Mouse (Mus musculus): Measurements from ENCODE around the gene Gm44502. TPM values are rescaled to one million over a fixed set of nuclear protein-coding genes. Genes with fewer than 3 reads are reported as not detected.

The Gm44502 gene
- total and polyA plus RNA-seq, 3 experiments = 2.5 to 9.5 (median 5.5) TPM

- no peaks in the 10 kb centered on the region for H3K36me3 ChIP-seq (ENCODE audit: control insufficient read depth, insufficient read depth, low read length)
- 7% methylated on average over 44 of the region's 44 CpGs for WGBS
- peak overlapping the region; percentile 94 for H3K27ac ChIP-seq
- DNase-seq = peak; percentile 96 to 97
- H3K4me3 ChIP-seq = peak overlapping the region; percentile 68
- TF ChIP-seq EP300 (IDR thresholded peaks at IDR 0.05; ENCODE audit: insufficient read depth, low read depth, low read length) = 0 out of 2 replicates have a peak, but pooled peaks have one; percentile 52
- TF ChIP-seq POLR2A (IDR thresholded peaks at IDR 0.05; ENCODE audit: insufficient read depth, low read depth, low read length) = peak; percentile 86
- no peak for TF ChIP-seq CTCF (IDR thresholded peaks at IDR 0.05)
- H3K27me3 ChIP-seq (ENCODE audit: control insufficient read depth, insufficient read depth, low read length) = no peaks in the 10 kb centered on the region
- no peaks in the 10 kb centered on the region for H3K79me2 ChIP-seq (replicated peaks; ENCODE audit: control insufficient read depth, insufficient read depth, low read length)
- peaks cover 11% of the 10 kb centered on the region for H3K4me1 ChIP-seq (ENCODE audit: control insufficient read depth, insufficient read depth, low read length)
- peak overlapping the region; percentile 71 for H3K9ac ChIP-seq (ENCODE audit: low read depth, low read length)
- intact Hi-C loops (cut with DNase I) = loop anchor here (2.0 to 10.0 kb wide), 2 partner anchors 21 to 611 kb away; partner anchors contain the start of gene Pim3
Observed at GRCm38 (mm10) chr15:89475611-89476474, 46.3 kb upstream of the Gm44502 start.

- no peak for DNase-seq
- Histone ChIP-seq H3K27ac (peak overlapping the region; percentile 94), H3K9ac (ENCODE audit: low read depth, low read length) (peak overlapping the region; percentile 71)
Observed at GRCm38 (mm10) chr15:89475293-89475600, 45.8 kb upstream of the Gm44502 start.

GRCm38 (mm10) chr15:89474596-89475292 lies 45.2 kb upstream of the Gm44502 start:
- H3K36me3 ChIP-seq (ENCODE audit: control insufficient read depth, insufficient read depth, low read length) = no peaks in the 10 kb centered on the region
- no peak overlapping the region; the same call in 1 of the 2 replicates for H3K9ac ChIP-seq (ENCODE audit: low read depth, low read length)
- no peaks in the 10 kb centered on the region for H3K79me2 ChIP-seq (replicated peaks; ENCODE audit: control insufficient read depth, insufficient read depth, low read length)
- WGBS = 93% methylated on average over 19 of the region's 19 CpGs
- H3K4me1 ChIP-seq (ENCODE audit: control insufficient read depth, insufficient read depth, low read length) = peaks cover 6% of the 10 kb centered on the region
- no peaks in the 10 kb centered on the region for H3K27me3 ChIP-seq (ENCODE audit: control insufficient read depth, insufficient read depth, low read length)
- H3K27ac ChIP-seq = no peak overlapping the region
- no peak for DNase-seq
- intact Hi-C loops (cut with DNase I) = loop anchor here (10.0 kb wide), 1 partner anchor 610 kb away; the partner anchor contains the start of gene Pim3
- H3K4me3 ChIP-seq = no peak overlapping the region; the same call in 1 of the 2 replicates
- TF ChIP-seq CTCF (IDR thresholded peaks at IDR 0.05) = no peak
- TF ChIP-seq POLR2A (IDR thresholded peaks at IDR 0.05; ENCODE audit: insufficient read depth, low read depth, low read length) = no peak
- TF ChIP-seq EP300 (IDR thresholded peaks at IDR 0.05; ENCODE audit: insufficient read depth, low read depth, low read length) = no peak

More at GRCm38 (mm10) chr15:89475293-89475600, 45.8 kb upstream of the Gm44502 start:
- TF ChIP-seq CTCF (IDR thresholded peaks at IDR 0.05) (no peak), POLR2A (IDR thresholded peaks at IDR 0.05; ENCODE audit: insufficient read depth, low read depth, low read length) (no peak)
- WGBS = 92% methylated on average over 7 of the region's 7 CpGs
- H3K4me1 ChIP-seq (ENCODE audit: control insufficient read depth, insufficient read depth, low read length) = peaks cover 7% of the 10 kb centered on the region
- H3K79me2 ChIP-seq (replicated peaks; ENCODE audit: control insufficient read depth, insufficient read depth, low read length) = no peaks in the 10 kb centered on the region
- H3K4me3 ChIP-seq = peak overlapping the region; percentile 68
- intact Hi-C loops (cut with DNase I) = loop anchor here (10.0 kb wide), 1 partner anchor 610 kb away; the partner anchor contains the start of gene Pim3
- H3K27me3 ChIP-seq (ENCODE audit: control insufficient read depth, insufficient read depth, low read length) = no peaks in the 10 kb centered on the region
- no peaks in the 10 kb centered on the region for H3K36me3 ChIP-seq (ENCODE audit: control insufficient read depth, insufficient read depth, low read length)

GRCm38 (mm10) chr15:89473921-89474320 lies 44.4 kb upstream of the Gm44502 start:
- no peak for DNase-seq
- intact Hi-C loops (cut with DNase I) = loop anchor here (10.0 kb wide), 1 partner anchor 609 kb away; the partner anchor contains the start of gene Pim3
- Histone ChIP-seq H3K4me3 (no peak overlapping the region), H3K9ac (ENCODE audit: low read depth, low read length) (no peak overlapping the region), H3K27me3 (ENCODE audit: control insufficient read depth, insufficient read depth, low read length) (no peaks in the 10 kb centered on the region), H3K27ac (no peak overlapping the region), H3K79me2 (replicated peaks; ENCODE audit: control insufficient read depth, insufficient read depth, low read length) (no peaks in the 10 kb centered on the region), H3K36me3 (ENCODE audit: control insufficient read depth, insufficient read depth, low read length) (no peaks in the 10 kb centered on the region), H3K4me1 (ENCODE audit: control insufficient read depth, insufficient read depth, low read length) (peaks cover 6% of the 10 kb centered on the region)
- 95% methylated on average over 8 of the region's 8 CpGs for WGBS
- TF ChIP-seq EP300 (IDR thresholded peaks at IDR 0.05; ENCODE audit: insufficient read depth, low read depth, low read length) = no peak
- TF ChIP-seq CTCF (IDR thresholded peaks at IDR 0.05) = no peak
- TF ChIP-seq POLR2A (IDR thresholded peaks at IDR 0.05; ENCODE audit: insufficient read depth, low read depth, low read length) = no peak

- 72% methylated on average over 9 of the region's 9 CpGs for WGBS
- no peaks in the 10 kb centered on the region for H3K79me2 ChIP-seq (replicated peaks; ENCODE audit: control insufficient read depth, insufficient read depth, low read length)
- TF ChIP-seq POLR2A (IDR thresholded peaks at IDR 0.05; ENCODE audit: insufficient read depth, low read depth, low read length) (no peak), CTCF (IDR thresholded peaks at IDR 0.05) (no peak), EP300 (IDR thresholded peaks at IDR 0.05; ENCODE audit: insufficient read depth, low read depth, low read length) (no peak)
- intact Hi-C loops (cut with DNase I) = loop anchor here (10.0 kb wide), 1 partner anchor 609 kb away; the partner anchor contains the start of gene Pim3
- H3K27ac ChIP-seq = no peak overlapping the region
- H3K9ac ChIP-seq (ENCODE audit: low read depth, low read length) = no peak overlapping the region
- H3K27me3 ChIP-seq (ENCODE audit: control insufficient read depth, insufficient read depth, low read length) = no peaks in the 10 kb centered on the region
- no peak overlapping the region for H3K4me3 ChIP-seq
- DNase-seq = no peak
- peaks cover 6% of the 10 kb centered on the region for H3K4me1 ChIP-seq (ENCODE audit: control insufficient read depth, insufficient read depth, low read length)
- no peaks in the 10 kb centered on the region for H3K36me3 ChIP-seq (ENCODE audit: control insufficient read depth, insufficient read depth, low read length)
Observed at GRCm38 (mm10) chr15:89473370-89473769, 43.9 kb upstream of the Gm44502 start.
